Mouse (Mus musculus) thymus, adult 2 months (tissue): Measurements from ENCODE around the gene Cd68. TPM values are rescaled to one million over a fixed set of nuclear protein-coding genes. Genes with fewer than 3 reads are reported as not detected.

ENCODE experiments used
- DNase-seq: peaks from one replicate; pipeline ENCODE4 v3.0.0; 2021
- H3K27ac ChIP-seq: fragments of 200-500 bp; 2 replicates; pipeline ENCODE4 v1.5.1; 2012; ENCODE audit warnings: low read length, control low read depth; ENCODE audit not compliant: control insufficient read depth, insufficient read depth
- H3K27me3 ChIP-seq: fragments of 200-500 bp; 2 replicates; pipeline ENCODE4 v1.6.1; 2012; ENCODE audit warnings: mild to moderate bottlenecking, low read length, moderate library complexity, mixed read lengths; ENCODE audit not compliant: control insufficient read depth, insufficient read depth
- H3K36me3 ChIP-seq: fragments of 200-500 bp; 2 replicates; pipeline ENCODE4 v1.6.1; 2012; ENCODE audit warnings: mild to moderate bottlenecking, low read length, moderate library complexity; ENCODE audit not compliant: control insufficient read depth, insufficient read depth
- H3K4me1 ChIP-seq: fragments of 200-500 bp; replicated peaks from 2 replicates; pipeline ENCODE4 v1.6.1; 2012; ENCODE audit warnings: low read length; ENCODE audit not compliant: control insufficient read depth, insufficient read depth
- H3K4me3 ChIP-seq: fragments of 200-500 bp; 2 replicates; pipeline ENCODE4 v1.5.1; 2012; ENCODE audit warnings: mild to moderate bottlenecking, low read length, control low read depth, moderate library complexity; ENCODE audit not compliant: control insufficient read depth, insufficient read depth
- CTCF ChIP-seq: fragments of 200-500 bp; IDR thresholded peaks from 2 replicates; pipeline ENCODE4 v1.5.1; 2012; ENCODE audit warnings: mild to moderate bottlenecking, control low read depth, low read length, moderate library complexity, borderline replicate concordance; ENCODE audit not compliant: control insufficient read depth, poor library complexity, insufficient read depth; ENCODE audit errors: extremely low read depth
- POLR2A ChIP-seq: fragments of 200-500 bp; IDR thresholded peaks from 2 replicates; pipeline ENCODE4 v1.6.1; 2012; ENCODE audit warnings: mild to moderate bottlenecking, low read length, control low read depth, moderate library complexity; ENCODE audit not compliant: control insufficient read depth, poor library complexity, insufficient read depth; ENCODE audit errors: extremely low read depth
- WGBS: fragments of 180-500 bp; shearing (Covaris S2); methylation state at CpG from one replicate; pipeline ENCODE4 v1.1.7; 2018; 5-methylcytosine and 5-hydroxymethylcytosine counted together
- polyA plus RNA-seq: library from polyadenylated mRNA; depleted of rRNA; stranded (reverse); fragments of >200 nt; gene quantifications from 2 replicates; pipeline ENCODE4 v1.2.3, GENCODE M21; 2012

The Cd68 gene
- polyA plus RNA-seq, 1 experiment, result 117 TPM

- WGBS, result under 1% methylated on average over 48 of the region's 48 CpGs
- peak; percentile 90 for DNase-seq
- Histone ChIP-seq H3K36me3 (peaks cover 18% of the 10 kb centered on the region), H3K27ac (peak within 1 kb of the TSS; percentile 87), H3K4me1 (peaks cover 17% of the 10 kb centered on the region), H3K4me3 (peak within 1 kb of the TSS; percentile 65), H3K27me3 (no peaks in the 10 kb centered on the region)
- TF ChIP-seq POLR2A, result peak; percentile 88
- TF ChIP-seq CTCF, result peak; percentile 47; the same call in 1 of the 2 replicates
Measured at GRCm38 (mm10) chr11:69662213-69662966, 3.6 kb downstream of the Cd68 start, which contains the start of gene Mpdu1. TSS of gene Mpdu1 (minus strand) at chr11:69662642.

DNA sequence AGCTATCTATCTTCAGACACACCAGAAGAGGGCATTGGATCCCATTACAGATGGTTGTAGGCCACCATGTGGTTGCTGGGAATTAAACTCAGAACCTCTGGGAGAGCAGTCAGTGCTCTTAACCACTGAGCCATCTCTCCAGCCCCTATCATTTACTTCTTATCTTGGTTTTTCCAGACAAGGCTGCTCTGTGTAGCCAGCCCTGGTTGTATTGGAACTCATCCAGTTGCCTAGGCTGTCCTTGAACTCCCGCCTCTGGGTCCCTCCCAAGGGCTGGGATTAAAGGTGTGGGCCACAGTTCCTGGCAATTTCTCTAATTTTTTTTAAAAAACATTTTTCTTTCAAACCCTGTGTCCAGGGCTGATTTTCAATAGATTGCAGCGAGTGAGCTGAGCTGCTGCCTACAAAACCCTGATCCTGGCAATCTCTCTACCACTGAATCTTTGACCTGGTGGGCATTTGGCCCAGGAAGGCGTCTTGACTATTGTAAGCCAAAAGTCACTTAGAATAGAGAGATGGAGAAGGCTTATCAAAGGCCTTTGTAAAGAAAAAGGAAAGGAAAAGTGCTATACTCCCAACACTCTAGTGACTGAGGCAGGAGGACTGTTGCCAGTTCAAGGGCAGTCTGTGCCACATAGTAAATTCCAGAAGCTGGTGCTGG, 4.6 kb downstream of the Cd68 start:
- Histone ChIP-seq H3K4me3 (no peak overlapping the region), H3K27me3 (no peaks in the 10 kb centered on the region), H3K4me1 (peaks cover 17% of the 10 kb centered on the region), H3K27ac (no peak overlapping the region), H3K36me3 (peaks cover 22% of the 10 kb centered on the region)
- no peak for TF ChIP-seq POLR2A
- no peak for TF ChIP-seq CTCF
- DNase-seq, result no peak
- WGBS, result 84% methylated on average over 3 of the region's 3 CpGs

DNA sequence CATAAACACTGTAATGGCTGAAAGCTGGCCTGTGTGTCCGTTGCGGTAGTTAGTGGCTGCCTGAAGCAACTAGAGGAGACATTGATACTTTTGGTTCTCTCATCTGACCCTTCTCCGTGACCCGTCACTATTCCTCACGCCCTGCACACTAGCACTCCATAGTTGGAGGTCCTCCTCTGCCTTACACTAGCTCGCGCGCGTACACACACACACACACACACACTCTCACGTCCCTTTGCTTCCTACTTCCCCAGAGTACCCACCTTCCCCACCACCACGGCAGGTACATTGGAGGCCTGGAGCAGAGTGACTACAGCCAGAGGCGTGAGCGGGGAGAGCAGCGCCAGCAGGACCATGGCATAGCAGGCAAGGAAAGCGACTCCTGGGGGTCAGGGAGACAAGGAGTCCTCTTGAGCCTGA, 8.5 kb downstream of the Cd68 start:
- 88% methylated on average over 15 of the region's 15 CpGs for WGBS
- DNase-seq, result no peak
- Histone ChIP-seq H3K4me1 (peaks cover 11% of the 10 kb centered on the region), H3K27ac (no peak overlapping the region), H3K4me3 (no peak overlapping the region), H3K27me3 (no peaks in the 10 kb centered on the region), H3K36me3 (peaks cover 29% of the 10 kb centered on the region)
- TF ChIP-seq CTCF, result peak; percentile 44; the same call in 1 of the 2 replicates
- TF ChIP-seq POLR2A, result no peak

- DNase-seq, result peak; percentile 66
- 85% methylated on average over 10 of the region's 10 CpGs for WGBS
- Histone ChIP-seq H3K36me3 (peaks cover 35% of the 10 kb centered on the region), H3K4me1 (peaks cover 10% of the 10 kb centered on the region), H3K27ac (no peak overlapping the region), H3K4me3 (no peak overlapping the region), H3K27me3 (no peaks in the 10 kb centered on the region)
- TF ChIP-seq CTCF (no peak), POLR2A (no peak)
Measured at GRCm38 (mm10) chr11:69656617-69657461, 9.1 kb downstream of the Cd68 start.

DNA sequence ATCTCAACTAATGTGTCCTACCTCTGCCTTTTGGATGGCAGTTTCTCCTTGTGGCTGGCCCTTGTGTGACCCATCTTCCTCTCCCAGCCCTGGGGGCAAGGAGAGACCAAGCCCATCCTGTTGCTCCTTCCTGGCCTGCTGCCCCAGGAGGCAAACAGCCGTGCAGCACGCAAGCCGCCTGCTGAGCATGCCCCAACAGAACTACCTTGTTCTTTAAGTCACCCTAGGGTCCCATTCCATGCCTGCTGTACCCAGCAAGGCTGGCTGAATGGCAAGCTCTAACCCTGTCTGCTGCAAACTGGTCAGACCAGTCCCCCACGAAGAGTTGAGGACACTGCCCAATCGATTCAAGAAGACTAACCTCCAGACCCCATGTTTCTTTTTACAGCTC, 9.9 kb downstream of the Cd68 start:
- no peak for DNase-seq
- Histone ChIP-seq H3K4me3 (no peak overlapping the region), H3K36me3 (peaks cover 43% of the 10 kb centered on the region), H3K4me1 (0 out of 2 replicates have a peak, but pooled peaks cover 3% of the 10 kb centered on the region), H3K27ac (no peak overlapping the region), H3K27me3 (no peaks in the 10 kb centered on the region)
- WGBS, result 95% methylated on average over 5 of the region's 5 CpGs
- TF ChIP-seq POLR2A (no peak), CTCF (no peak)

DNA sequence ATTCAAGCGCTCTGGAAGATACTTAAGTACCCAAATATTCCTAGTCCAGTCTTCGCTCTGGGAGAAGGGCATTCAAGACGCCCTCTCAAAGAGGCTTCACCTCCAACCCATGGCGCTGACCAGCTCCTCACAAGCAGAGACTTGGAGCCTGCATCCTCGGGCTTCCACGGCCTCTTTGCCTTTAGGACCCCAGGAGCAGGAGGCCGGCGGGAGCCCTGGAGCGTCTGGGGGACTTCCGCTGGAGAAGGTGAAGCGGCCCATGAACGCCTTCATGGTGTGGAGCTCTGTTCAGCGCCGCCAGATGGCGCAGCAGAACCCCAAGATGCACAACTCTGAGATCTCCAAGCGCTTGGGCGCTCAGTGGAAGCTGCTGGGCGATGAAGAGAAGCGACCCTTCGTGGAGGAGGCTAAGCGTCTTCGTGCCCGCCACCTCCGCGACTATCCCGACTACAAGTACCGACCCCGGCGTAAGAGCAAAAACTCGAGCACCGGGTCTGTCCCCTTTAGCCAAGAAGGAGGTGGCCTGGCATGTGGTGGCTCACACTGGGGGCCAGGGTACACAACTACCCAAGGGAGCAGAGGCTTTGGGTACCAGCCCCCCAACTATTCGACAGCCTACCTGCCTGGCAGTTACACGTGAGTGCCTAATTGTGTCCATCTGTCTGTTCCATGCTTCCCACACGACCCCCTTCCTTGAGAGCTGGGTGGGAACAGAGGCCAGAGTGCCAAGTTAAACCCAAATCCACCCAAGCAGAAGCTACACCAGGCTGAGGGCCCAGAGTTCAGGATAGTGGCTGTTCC, 10.5 kb downstream of the Cd68 start, which contains the start of gene Sox15:
Gene Sox15, plus strand, starts transcription at position 51 of the 801 bp plus-strand sequence.
- Histone ChIP-seq H3K4me3 (no peak within 1 kb of the TSS), H3K36me3 (peaks cover 49% of the 10 kb centered on the region), H3K27ac (no peak within 1 kb of the TSS), H3K27me3 (no peaks in the 10 kb centered on the region), H3K4me1 (0 out of 2 replicates have a peak, but pooled peaks cover 3% of the 10 kb centered on the region)
- TF ChIP-seq POLR2A, result no peak
- TF ChIP-seq CTCF, result peak; percentile 72; the same call in 1 of the 2 replicates
- DNase-seq, result no peak
- WGBS, result 74% methylated on average over 34 of the region's 34 CpGs
